Mouse (Mus musculus) natural killer cell, adult 2 months (primary cell): Measurements from ENCODE around the gene Kcnb1.
"Not testable (repeated sequence)": the region's sequence is repeated elsewhere in the genome, so short reads cannot be mapped to it uniquely, and the experiment has no call there.

Source experiments
- DNase-seq, 2 experiments: peaks; one replicate each; pipeline ENCODE4 v3.0.0; 2022; ENCODE audit warnings: low spot score in 2 of 2

Gene Kcnb1

GRCm38 (mm10) chr2:167204686-167205085 is 14.7 kb upstream of the Kcnb1 start:
- DNase-seq: not testable (repeated sequence)

- DNase-seq: no peak
These were observed 13.7 kb upstream of the Kcnb1 start for GRCm38 (mm10) chr2:167203505-167204166.

DNA sequence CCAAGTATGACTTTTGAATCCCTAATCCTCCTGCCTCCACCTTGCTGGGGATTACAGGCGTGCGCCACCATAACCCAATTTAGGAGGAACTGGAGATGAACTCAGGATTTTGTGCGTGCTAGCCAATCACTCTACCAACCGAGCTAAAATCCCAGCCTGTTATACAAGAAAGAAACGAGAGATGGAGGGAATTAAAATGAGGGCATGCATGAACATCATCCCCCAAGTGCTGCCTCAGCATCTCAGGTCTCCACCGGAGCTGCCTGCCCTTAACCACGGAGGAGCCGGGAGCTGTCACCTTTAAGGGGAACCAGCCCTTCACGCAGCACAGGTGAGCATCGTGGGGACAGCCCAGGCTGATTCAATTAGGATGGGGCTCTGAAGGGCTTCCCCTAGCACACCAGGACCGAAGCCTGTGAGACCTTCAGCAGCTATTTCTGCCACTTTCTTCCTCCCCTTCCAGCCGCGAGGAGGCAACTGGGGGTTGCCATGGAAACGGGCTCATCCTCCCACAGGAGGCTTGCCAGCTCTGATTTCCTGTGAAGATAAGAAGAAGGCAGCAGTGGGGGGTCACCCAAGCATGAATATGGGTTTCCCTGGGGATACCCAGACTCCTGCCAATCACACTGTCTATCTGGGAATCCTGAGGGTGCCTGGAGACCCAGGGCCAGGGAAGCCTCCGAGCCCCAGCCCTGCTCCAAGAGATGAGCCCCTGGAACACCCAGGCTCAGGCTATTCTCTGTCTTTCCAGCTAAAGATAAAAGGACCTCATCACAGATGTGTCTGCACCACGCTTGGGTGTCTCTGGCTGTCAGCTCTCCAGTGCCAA is 11.7 kb upstream of the Kcnb1 start:
- DNase-seq: no peak

DNA sequence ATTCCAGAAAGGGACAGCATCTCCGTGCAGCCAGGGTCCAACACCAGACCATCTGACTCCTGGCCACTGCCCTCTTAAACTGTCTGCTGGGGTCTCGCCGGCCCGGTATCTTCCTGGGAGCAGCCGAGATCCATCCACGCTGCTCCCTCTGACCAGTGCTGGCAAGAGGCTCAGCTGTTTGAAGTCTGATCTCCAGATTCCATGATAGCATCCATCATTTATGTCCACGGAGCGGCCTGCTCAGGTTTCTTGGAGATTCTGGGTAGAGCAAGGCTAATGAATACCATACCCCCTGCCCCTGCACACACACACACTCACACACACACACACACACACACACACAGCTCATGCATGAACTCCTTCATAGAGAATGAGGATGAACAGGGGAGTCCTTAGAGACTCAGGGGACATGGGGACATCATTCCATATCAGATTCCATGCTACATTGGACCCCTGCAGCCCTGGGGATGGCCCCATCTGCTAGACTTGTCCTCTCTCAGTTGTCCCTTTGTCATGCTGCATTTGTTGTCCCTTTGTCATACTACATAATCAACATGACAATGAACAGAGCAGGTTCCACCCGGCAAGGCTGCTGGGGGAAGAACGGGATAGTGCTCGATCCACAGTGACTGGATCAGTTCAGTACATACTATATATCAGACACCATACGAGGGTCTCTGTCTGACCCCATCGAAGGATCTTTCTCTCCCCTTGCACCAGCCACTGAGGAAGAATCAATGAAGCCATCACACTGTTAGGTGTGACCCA is 8.9 kb upstream of the Kcnb1 start:
- DNase-seq: no peak

DNA sequence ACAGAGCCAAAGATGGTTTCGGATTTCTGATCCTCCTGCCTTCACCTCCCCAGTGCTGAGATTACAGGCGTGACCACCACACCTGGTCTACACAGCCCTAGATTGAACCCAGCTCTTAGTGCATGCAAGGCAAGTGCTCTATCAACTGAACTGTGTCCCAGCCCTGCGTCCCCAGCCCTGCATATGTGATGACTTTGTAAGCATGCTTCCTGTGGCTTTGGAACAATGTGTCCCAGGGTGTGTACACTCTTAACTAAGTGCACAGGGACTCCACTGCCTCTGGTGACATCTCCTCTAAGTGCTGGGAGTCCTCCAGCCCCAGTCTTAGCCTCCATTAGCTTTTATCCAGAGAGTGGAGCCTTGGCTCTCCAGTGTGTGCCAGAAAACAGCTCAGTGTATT is 3.4 kb upstream of the Kcnb1 start:
- no peak for DNase-seq

GRCm38 (mm10) chr2:167189291-167190075 is 472 bp downstream of the Kcnb1 start:
- DNase-seq: peak in 1 of 2 experiments; percentile 7

DNA sequence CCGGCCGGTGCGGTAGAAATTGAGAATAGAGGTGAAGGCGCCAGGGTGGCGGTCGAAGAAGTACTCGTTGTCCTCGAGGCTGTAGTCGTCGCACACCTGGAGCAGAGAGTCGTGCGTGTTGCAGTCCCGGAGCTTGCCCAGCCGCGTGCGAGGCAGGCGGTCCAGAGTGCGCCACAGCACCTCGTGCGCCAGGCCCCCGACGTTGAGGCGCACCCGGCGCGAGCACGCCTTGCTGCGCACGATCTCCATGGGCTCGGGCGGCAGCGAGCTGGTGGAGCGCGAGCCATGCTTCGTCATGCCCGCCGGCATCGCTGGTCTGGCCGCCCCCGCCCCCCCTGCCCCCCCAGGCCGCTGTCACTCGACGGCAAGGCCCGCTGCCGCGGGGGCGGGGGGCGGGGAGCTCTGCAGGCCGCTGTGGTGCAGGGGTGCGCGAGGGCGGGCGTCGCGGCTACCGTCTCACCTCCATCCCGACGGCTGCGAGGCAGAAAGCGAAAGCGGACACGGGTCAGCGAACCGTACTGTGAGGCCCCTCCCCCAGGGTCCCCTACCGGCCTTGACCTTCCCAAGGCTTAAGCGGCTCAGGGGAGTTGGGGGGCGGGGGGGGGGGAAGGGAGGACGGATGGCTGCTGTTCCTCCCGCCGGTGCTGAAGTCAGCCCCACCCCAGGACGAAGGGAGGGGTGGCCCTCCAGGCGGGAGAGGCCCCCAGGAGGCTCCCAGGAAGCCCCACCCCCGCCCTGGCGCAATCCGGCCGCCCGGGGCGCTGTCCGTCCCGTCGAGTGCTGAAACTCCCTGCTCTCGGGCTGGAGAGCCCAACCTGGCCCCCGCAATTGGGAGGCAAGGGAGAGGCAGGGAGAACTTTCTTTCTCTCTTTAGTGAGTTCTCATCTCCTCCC is 1.4 kb downstream of the Kcnb1 start:
- DNase-seq: peak; percentile 23 to 57

DNA sequence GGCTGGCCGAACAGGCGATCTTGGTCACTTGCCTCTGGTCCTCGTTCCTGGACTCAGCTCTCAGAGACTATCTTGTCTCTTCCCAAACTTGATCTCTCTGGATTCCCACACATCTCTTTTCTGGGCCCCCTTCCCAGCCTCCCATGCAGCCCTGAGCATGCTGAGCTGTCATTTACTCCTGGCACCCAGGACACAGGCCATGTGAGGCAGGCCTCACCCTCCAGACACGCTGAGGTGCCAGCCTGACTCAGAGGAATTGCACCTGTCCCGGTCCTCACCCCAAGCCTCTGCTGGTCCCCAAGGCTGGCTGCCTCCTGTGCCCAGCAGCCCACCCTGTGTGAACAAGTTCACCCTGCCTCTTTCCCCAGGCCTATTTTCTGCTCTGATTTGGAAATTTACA is 2.8 kb downstream of the Kcnb1 start:
- no peak for DNase-seq

- DNase-seq: no peak
These were observed 3.4 kb downstream of the Kcnb1 start for GRCm38 (mm10) chr2:167186544-167186943.

GRCm38 (mm10) chr2:167186003-167186402 is 4.0 kb downstream of the Kcnb1 start:
- no peak for DNase-seq

DNA sequence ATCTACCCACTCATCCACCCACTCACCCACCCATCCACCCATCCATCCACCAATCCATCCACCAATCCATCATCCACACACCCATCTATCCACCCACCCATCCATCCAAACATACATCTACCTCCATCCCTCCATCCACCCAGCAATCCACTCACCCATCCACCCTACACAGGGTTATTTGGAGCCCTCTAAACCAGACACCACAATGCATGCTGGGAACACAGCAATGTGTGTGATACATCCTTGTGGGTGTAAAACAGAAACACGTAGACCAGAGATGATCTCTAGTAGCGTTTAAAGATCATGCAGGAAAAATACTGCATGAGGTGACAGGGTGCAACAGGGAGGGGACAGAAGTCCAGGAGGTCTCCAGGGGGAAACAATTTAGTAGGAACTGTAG is 4.5 kb downstream of the Kcnb1 start:
- DNase-seq: no peak

DNA sequence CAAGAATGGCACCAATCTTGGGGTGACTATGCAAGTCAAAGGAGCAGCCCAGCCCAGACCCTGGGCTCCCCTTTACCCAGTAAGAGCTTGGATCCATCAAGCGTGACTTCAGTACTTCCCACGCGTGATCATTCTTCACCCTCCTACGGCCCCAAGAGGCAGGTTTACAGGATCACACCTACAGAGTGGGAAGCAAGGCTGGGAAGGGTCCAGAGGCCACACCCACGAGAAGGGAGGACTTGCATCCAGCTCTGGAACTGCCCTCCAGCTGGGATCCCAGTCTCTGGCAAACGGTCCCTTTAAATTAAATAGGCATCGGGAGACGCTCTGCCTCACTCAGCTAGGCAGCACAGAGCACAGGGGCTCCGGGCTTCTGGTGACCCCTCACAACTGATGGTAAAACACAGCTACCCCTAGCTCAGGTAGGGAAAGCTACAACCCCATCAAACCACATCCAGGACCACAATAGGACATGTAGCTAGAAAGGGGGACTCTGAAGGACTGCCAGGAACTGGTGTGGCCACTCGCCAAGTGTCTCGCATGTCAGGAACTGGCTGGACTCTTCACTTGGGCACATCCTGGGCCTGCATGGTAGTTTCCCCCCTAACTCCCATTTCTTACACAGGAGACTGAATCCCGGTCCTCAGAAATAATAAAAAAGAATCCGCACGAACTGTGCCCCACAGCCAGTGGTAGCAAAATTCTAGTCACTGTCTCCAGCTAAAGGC is 8.1 kb downstream of the Kcnb1 start:
- no peak for DNase-seq

DNA sequence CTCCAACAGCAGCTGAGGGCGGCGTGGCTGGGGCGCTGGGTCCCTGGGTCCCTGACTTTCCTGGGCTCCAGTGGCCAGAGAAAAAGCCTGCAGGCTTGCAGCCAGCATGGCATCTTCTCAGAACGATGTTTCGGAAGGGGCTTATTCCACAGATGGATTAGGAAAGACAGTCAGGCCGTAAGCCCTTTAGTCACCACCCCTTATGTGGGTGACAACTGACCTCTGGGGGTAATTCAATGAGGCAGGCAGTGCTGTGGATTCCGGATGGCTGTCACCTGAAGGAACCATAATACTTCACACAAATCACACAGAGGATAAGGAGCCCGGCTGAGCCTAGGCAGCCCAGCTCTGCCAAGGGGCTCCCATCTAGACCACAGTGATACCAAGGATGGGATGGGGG is 8.9 kb downstream of the Kcnb1 start:
- DNase-seq: no peak

GRCm38 (mm10) chr2:167179301-167179700 is 10.7 kb downstream of the Kcnb1 start:
- DNase-seq: peak in 1 of 2 experiments; percentile 34

DNA sequence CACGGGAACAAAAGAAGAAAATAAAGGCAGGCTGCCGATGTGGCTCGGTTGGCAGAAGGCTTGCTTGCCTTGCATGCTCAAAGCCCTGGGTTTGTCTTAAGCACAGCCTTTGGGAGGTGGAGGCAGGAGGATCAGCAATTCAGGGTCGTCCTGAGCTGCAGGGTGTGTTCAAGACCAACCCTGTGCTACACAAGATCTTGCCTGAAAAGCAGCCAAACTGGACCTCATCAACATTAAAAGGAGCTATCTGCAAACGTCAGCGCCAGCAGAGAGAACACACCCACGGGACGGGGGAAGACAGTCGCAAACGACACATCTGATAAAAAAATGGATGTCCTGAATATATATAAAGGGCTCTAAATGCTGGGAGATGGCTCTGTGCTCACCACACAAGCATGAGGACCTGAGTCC is 12.7 kb downstream of the Kcnb1 start:
- no peak for DNase-seq

GRCm38 (mm10) chr2:167175284-167175683 is 14.7 kb downstream of the Kcnb1 start:
- DNase-seq: no peak

DNA sequence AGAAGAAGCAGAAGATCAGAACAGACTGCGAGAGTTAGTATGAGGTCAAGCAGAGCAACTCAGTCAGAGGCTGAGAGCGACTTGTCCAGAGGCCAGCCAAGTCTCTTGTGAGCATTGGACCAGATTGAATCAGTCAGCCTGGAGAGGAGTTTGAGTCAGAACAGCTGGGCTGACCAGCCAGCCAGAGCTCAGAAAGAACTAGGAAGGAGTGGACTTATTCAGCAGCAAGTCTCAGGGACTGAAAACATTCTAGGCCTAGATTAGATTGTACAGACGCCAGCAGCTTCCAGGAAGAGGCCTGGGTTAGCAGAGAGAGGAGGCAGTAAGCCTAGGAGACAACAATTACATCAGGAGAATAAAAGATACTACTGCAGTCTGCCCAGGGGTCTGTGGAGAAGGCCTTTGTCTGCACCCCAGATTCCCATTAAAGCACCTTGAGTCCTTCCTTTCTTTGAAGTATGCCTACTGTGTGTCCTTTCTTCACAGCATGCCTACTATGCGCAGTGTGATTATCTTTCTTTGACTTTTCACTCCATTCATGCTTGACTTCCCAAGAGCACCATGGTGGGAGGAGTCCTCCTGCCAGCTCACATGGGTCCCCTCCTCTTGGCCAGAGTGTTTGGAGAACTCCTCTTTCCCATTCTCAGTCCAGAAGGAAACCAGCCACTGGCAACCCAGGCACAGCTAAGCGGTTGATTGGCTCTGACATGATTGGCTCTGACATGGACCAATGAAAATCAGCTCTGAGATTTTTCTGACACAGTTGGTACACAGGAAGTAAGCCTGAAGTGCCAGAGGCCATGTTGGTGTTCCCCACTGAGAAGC is 16.7 kb downstream of the Kcnb1 start:
- no peak for DNase-seq

GRCm38 (mm10) chr2:167167515-167168212 is 22.3 kb downstream of the Kcnb1 start:
- peak in 1 of 2 experiments; percentile 10 for DNase-seq
